In genomic region chr4:59331633-59332032, GRCm38 (mm10) we compare ENCODE assay signal across 7 mouse cellular contexts.
A peak's percentile ranks its signal among the peaks of the same experiment; 100 is the strongest.
DNase-seq lines count a peak whose midpoint lies in the region; ATAC-seq and TF ChIP-seq lines count a peak whose summit lies in the region.

No protein-coding gene starts in this region.

- H3K4me1 ChIP-seq in forebrain, postnatal 0 days (ENCODE audit: insufficient read depth) = 0 out of 2 replicates have a peak, but pooled peaks cover 5% of the 10 kb centered on the region
- peaks cover 8% of the 10 kb centered on the region; the same call in 1 of the 2 replicates for H3K4me1 ChIP-seq in intestine, embryonic 15.5 days (replicated peaks)
- peaks cover 41% of the 10 kb centered on the region for H3K4me1 ChIP-seq in limb, embryonic 13.5 days

- WGBS in forebrain, postnatal 0 days = 43% methylated on average over 9 of the region's 9 CpGs
- 48% methylated on average over 9 of the region's 9 CpGs for WGBS in intestine, embryonic 15.5 days
- WGBS in limb, embryonic 13.5 days = 44% methylated on average over 9 of the region's 9 CpGs

- no peaks in the 10 kb centered on the region for H3K79me2 ChIP-seq in myocyte (ENCODE audit: control insufficient read depth, insufficient read depth)

- no peak overlapping the region for H3K27ac ChIP-seq in forebrain, postnatal 0 days (ENCODE audit: low read depth, low read length)
- H3K27ac ChIP-seq in intestine, embryonic 15.5 days = peak overlapping the region; percentile 49
- peak overlapping the region; percentile 52; the same call in 1 of the 2 replicates for H3K27ac ChIP-seq in limb, embryonic 13.5 days

- no peak overlapping the region for H3K9ac ChIP-seq in forebrain, postnatal 0 days
- no peak overlapping the region for H3K9ac ChIP-seq in intestine, embryonic 15.5 days
- no peak overlapping the region for H3K9ac ChIP-seq in limb, embryonic 13.5 days

- no peaks in the 10 kb centered on the region for H3K9me3 ChIP-seq in forebrain, postnatal 0 days (ENCODE audit: low read length)
- H3K9me3 ChIP-seq in intestine, embryonic 15.5 days = no peaks in the 10 kb centered on the region
- H3K9me3 ChIP-seq in limb, embryonic 13.5 days = no peaks in the 10 kb centered on the region

- H3K4me2 ChIP-seq in forebrain, postnatal 0 days (ENCODE audit: low read depth) = no peak overlapping the region
- H3K4me2 ChIP-seq in intestine, embryonic 15.5 days (replicated peaks) = no peak overlapping the region
- H3K4me2 ChIP-seq in limb, embryonic 13.5 days (replicated peaks) = no peak overlapping the region
- H3K4me2 ChIP-seq in myocyte (ENCODE audit: low read depth) = peak overlapping the region; percentile 83

- H3K27me3 ChIP-seq in forebrain, postnatal 0 days (ENCODE audit: insufficient read depth, low read length) = no peaks in the 10 kb centered on the region
- no peaks in the 10 kb centered on the region for H3K27me3 ChIP-seq in intestine, embryonic 15.5 days (replicated peaks)
- no peaks in the 10 kb centered on the region for H3K27me3 ChIP-seq in limb, embryonic 13.5 days
- H3K27me3 ChIP-seq in myocyte (ENCODE audit: control insufficient read depth, insufficient read depth, insufficient read length) = no peaks in the 10 kb centered on the region

- H3K4me3 ChIP-seq in forebrain, postnatal 0 days (ENCODE audit: low read depth, low read length) = no peak overlapping the region
- H3K4me3 ChIP-seq in intestine, embryonic 15.5 days (replicated peaks) = no peak overlapping the region
- no peak overlapping the region for H3K4me3 ChIP-seq in limb, embryonic 13.5 days
- H3K4me3 ChIP-seq in myocyte = no peak overlapping the region

- no peak for TF ChIP-seq CTCF in forebrain, postnatal 0 days (IDR thresholded peaks at IDR 0.05; ENCODE audit: low read depth)

- H3ac ChIP-seq in myocyte (ENCODE audit: control insufficient read depth, insufficient read length) = no peak overlapping the region

- peak; percentile 58 for TF ChIP-seq POLR2A in myocyte (IDR thresholded peaks at IDR 0.05; ENCODE audit: insufficient read length, low read depth)

- DNase-seq in CD4-positive, CD25-positive, alpha-beta regulatory T cell, adult 2 months (ENCODE audit: low read depth, low spot score) = peak; percentile 93
- peak; percentile 31 for DNase-seq in forebrain, postnatal 0 days
- peak; percentile 84 for DNase-seq in thymus, postnatal 14 days

- no peaks in the 10 kb centered on the region for H3K36me3 ChIP-seq in forebrain, postnatal 0 days (ENCODE audit: insufficient read depth)
- no peaks in the 10 kb centered on the region for H3K36me3 ChIP-seq in intestine, embryonic 15.5 days
- no peaks in the 10 kb centered on the region for H3K36me3 ChIP-seq in limb, embryonic 13.5 days
- H3K36me3 ChIP-seq in myocyte (ENCODE audit: control insufficient read depth, insufficient read depth) = no peaks in the 10 kb centered on the region

- ATAC-seq in activated CD4-positive, CD25-positive, alpha-beta regulatory T cell, adult 4 months = peak; percentile 90
- ATAC-seq in forebrain, postnatal 0 days = peak; percentile 42
- ATAC-seq in intestine, embryonic 15.5 days = peak; percentile 66
- ATAC-seq in limb, embryonic 13.5 days (ENCODE audit: low FRiP score, low read depth) = no peak

TF ChIP-seq in myocyte, 11 proteins besides CTCF, POLR2A, EP300 and RAD21:
- TF ChIP-seq REST (IDR thresholded peaks at IDR 0.05; ENCODE audit: insufficient read depth, insufficient read length) (no peak), E2F4 (IDR thresholded peaks at IDR 0.05; ENCODE audit: insufficient read depth) (no peak), CEBPB (IDR thresholded peaks at IDR 0.05; ENCODE audit: insufficient read depth, poor library complexity, severe bottlenecking) (peak; percentile 96), SRF (IDR thresholded peaks at IDR 0.05; ENCODE audit: control insufficient read depth, insufficient read length, low read depth) (peak; percentile 42), MAX (IDR thresholded peaks at IDR 0.05; ENCODE audit: low read depth) (peak; percentile 9), TCF3 (IDR thresholded peaks at IDR 0.05; ENCODE audit: insufficient read length, low read depth) (peak; percentile 33), TCF12 (IDR thresholded peaks at IDR 0.05; ENCODE audit: insufficient read depth, poor library complexity, severe bottlenecking) (no peak), POLR2AphosphoS2 (IDR thresholded peaks at IDR 0.05; ENCODE audit: insufficient read length, low read depth) (no peak), MYOG (IDR thresholded peaks at IDR 0.05; ENCODE audit: control insufficient read depth in 1 of 3, insufficient read depth in 1 of 3, insufficient read length in 2 of 3, low read depth in 2 of 3) (peak in 2 of 3 experiments; percentile 41 to 88), USF1 (IDR thresholded peaks at IDR 0.05; ENCODE audit: low read depth) (no peak), MYOD1 (IDR thresholded peaks at IDR 0.05; ENCODE audit: control insufficient read depth in 1 of 3, insufficient read length in 2 of 3, low read depth in 2 of 3) (peak in 2 of 3 experiments; percentile 55 to 71)
TF ChIP-seq in myocyte: peak in this region for 6.

Comparison
In these comparisons a context has a peak if more than half of its experiments do, and no peak if none do; other contexts are left out.
1. DNase-seq: peak in every context shown above with its lines; median percentile 93 in CD4-positive, CD25-positive, alpha-beta regulatory T cell, adult 2 months; 84 in thymus, postnatal 14 days; 31 in forebrain, postnatal 0 days.